Mouse (Mus musculus) megakaryocyte-erythroid progenitor cell, adult 5-6 weeks (primary cell): ENCODE data around the gene Copz2. TPM values are rescaled to one million over a fixed set of nuclear protein-coding genes. Genes with fewer than 3 reads are reported as not detected.

Source experiments
- ATAC-seq: replicated peaks from 2 replicates; pipeline ENCODE4 v1.8.0; 2016; ENCODE audit warnings: mild to moderate bottlenecking, inconsistent platforms; ENCODE audit not compliant: severe bottlenecking, poor library complexity, low FRiP score, low TSS enrichment
- total RNA-seq, 2 experiments: library from RNA; stranded (forward) in 1 of 2; stranded (reverse) in 1 of 2; fragments of 200-1000, 215-1000 nt in 1 of 2; fragments of >200 nt in 1 of 2; fragmentation: Nextera tagmentation in 1 of 2; gene quantifications; 2 replicates each; pipeline ENCODE4 v1.2.3; 2014 to 2017

The Copz2 gene
- total RNA-seq, 2 experiments from 2014 or later: 3.2 TPM; not detected in 1

DNA sequence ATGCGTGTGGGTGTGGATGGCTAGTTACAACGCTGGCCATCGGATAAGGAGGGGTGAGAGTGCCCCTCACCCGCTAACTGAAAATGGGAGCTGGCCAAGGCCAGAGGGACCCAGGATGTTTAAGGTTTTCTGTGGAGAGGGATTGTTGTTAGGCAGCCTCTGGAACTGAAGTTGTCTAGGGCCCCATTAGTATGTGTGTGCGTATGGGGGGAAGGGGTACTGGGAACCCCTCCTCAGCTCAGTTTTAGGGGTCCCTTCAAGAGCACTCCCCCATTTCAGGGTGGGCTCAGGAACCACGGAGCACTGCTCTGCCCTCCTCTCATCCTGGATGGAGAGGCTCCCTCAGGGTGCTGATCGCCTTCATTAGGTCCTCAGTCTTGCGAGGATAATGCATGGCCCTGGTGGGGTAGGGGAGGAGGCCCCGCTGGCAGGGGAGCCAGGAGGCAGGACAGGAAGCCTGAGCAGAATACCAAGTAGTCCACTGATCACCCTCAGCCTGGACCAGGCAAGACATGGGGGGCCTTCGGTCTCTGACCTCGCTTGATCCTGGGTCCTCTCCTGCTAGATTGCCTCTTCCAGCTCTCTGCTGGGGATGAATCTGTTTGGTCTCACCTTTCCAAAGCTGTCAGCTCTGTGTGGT is 43.7 kb downstream of the Copz2 start:
- 0 out of 2 replicates have a peak, but pooled peaks have one; percentile 22 for ATAC-seq

DNA sequence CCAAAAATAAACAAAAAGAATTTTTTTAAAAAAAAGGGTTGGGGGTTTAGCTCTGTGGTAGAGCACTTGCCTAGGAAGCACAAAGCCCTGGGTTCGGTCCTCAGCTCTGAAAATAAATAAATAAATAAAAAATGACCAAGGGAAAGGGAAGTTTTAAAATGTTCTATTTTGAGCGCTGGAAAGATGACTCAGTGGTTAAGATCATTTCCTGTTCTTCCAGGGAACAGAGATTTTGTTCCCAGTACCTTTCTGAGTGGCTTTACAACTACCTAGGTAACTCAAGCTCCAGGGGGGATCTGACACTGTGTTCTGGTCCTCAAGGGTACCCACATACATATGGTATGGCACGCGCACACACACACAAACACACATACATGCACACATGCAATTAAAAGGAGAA is 46.2 kb downstream of the Copz2 start:
- ATAC-seq: no peak

DNA sequence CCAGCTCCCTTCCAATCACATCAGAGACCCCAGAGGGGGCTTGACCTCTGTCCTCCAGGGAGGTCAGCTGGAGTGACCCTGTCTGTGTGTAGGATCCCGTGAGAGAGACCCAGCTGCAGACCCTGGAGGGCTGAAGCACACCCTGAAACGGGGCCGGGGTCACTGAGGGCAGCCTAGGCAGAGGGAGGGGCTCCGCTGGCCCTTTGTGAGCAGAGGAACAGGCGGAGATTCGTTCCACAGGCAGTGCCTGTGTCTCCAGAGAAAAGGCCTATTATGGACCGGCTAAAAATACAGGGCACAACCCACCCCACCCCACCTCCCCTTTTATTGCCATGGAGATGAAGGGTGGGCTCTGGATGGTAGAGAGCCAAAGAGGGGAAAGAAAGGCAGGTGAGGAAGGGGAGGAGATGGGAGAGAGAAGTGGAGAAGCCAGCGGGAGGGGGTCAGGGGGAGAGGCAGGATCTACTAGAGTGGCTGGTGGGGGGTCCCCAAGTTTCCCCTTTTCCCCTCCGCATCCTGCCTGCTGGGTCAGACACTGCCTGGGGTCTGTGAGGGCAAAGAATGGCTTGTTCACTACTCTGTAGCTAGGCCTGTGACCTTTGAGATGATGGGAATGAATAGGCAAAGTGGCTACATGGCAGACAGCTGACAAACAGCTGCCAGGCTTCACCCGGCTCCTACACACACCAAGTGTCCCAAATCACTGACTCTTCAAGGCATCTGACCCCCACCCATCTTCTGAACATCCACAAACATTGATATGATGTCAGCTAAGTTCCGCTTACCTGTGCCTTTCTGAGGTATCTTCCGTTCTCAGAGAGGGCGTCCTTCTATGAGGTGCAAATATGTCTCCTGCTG is 50.0 kb downstream of the Copz2 start:
- ATAC-seq: no peak

DNA sequence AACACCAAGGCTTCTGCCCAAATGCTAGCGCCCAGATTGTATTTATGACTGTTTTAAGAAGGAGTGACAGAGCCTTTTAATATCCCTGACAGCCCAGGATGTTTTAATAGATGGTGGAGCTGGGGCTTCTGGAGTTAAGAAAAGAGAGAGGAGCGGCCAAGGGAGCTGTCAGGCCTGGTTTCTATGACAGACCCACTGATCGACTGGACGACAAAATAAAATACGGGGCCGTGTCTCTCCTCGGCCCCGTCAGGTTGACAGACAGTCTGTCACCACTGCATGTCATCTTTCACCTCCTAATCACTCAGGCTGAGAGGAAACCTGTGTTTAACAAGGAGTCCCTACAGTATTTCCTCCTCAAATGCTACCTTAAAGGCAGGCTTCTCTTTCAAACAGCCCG is 51.7 kb downstream of the Copz2 start:
- no peak for ATAC-seq

DNA sequence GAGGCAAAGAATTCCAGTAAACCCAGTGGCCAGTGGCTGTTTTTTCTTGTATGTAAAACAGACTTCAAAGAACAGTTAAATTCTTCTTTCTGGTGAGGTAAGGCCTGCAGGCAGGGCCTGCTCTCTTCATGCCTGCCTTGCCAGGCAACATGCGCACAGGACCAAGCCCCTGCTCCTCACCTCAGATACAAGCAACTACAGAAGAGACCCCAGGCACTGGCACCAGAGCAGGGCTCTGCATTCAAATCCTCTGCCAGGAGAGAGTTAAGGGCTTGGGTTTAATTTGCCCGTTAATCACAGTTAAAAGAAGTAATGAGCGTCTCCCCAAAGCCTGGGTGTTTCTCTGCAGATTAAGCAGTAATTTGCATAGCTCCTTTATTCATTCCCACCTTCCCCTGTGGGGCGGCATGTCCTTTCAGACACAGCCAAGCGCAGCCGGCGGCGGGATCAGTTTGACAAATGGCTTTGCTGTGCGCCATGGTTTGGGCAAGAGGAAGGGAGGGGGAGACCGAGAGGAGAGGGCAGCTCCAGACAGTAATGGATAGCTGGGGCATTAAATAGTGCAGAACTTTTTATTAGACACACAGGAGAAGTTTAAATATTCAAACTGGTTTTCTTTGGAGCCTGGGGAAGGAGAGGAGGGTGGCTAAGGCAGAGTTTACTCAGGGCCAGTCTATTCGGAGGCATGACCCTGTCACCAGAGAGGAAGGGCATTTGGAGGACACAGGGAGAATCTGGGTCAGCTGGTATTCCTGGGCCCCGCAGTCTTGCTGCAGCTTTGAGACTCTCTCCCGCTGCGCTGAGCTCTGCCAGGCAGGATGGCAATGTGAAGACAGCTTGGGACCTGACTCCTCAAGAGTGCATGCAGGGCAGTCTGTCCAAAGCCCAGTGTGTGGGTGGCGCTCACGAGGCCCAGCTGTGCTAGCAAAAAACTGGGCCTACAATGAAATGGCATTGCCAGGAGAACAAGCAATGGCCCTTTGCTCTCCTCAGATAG is 53.3 kb downstream of the Copz2 start:
- ATAC-seq: no peak

DNA sequence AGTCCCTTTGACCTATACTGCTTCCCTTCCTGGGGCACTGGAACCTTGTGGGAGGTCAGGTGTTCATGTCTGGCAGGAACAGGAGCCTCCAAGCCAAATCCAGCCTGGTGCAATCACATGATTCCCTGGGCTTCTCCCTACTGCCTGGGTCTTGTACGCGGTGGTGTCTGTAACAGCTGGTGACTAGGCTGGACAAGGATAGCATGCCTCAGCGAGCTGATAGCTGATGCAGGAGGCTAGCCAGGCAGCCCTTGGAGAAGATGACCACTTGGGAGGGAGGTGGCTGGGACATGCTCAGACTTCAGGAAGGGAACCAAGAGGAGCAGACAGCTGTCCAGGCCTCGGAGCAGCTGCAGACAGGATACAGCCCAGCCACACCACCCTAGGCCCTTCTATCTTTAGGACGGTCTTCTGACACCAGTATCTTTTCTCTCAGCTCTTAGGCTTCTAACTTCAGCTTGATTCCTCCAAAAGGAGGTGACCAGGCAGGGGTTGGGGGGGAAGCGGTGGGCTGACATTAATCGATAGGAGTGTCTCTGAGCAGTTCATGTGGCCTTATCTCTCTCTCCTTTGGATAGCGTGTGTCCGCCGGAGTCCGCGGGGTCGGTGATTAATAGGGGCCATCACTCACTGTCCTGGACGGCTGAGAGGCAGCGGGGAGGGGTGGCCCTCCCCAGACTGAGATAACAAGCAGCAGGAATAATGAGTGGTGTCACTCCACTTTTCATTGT is 56.9 kb downstream of the Copz2 start:
- no peak for ATAC-seq

DNA sequence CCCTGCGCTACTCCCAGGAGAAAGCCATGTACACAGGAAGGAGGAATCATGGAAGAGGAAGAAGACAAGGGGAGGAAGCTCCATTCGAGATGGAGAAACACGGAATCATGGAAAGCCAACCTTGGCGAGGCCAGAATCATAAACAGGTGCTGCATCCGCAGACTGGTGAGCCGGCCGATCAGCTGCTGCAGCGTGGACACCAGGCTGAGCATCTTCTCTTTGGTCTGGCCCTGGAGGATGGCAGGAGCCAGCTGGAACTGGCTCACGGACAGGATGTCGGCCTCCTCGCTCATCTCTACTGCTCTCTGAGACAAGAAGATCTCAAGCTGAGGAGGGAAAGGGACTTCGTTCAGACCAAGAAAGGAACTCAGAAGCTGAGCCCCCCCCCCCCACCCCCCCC is 58.9 kb downstream of the Copz2 start:
- no peak for ATAC-seq

DNA sequence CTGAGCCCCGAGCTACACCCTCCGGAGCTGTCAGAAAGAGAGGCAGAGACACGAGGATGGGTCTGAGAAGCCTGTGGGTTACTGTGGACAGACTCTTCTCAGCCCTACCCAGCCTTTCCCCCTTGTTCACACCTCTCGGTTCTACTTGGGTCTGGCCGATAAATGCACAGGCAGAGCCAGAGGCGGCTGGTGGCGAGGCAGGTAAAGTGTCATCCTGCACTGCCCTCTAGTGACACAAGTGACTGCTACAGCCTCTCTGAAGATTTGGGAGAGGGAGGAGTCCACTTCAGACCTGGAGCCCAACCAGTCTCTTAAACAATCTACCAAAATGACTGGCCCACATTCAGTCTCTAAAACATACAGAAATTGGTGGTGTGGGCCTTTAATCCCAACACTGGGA is 60.3 kb downstream of the Copz2 start:
- peak; percentile 88 for ATAC-seq

Other genes starting within 250 kb of the Copz2 start
- gene Snx11, start 72.3 kb upstream of the Copz2 start, total RNA-seq (2014; fragmentation: Nextera tagmentation): 13.4 and 26.0 TPM in 2 replicates
- 7.4 and 9.7 TPM in 2 replicates for gene Snx11, start 72.3 kb upstream of the Copz2 start, total RNA-seq (2017)
- gene Cbx1, start 60.7 kb upstream of the Copz2 start, total RNA-seq (2014; fragmentation: Nextera tagmentation): 91.7 and 97.1 TPM in 2 replicates
- 120 and 130 TPM in 2 replicates for gene Cbx1, start 60.7 kb upstream of the Copz2 start, total RNA-seq (2017)
- gene Nfe2l1, start 19.9 kb upstream of the Copz2 start, total RNA-seq (2014; fragmentation: Nextera tagmentation): 22.2 and 53.3 TPM in 2 replicates
- gene Nfe2l1, start 19.9 kb upstream of the Copz2 start, total RNA-seq (2017): 27.3 and 47.5 TPM in 2 replicates
- gene Cdk5rap3, start 66.6 kb downstream of the Copz2 start, total RNA-seq (2014; fragmentation: Nextera tagmentation): 31.9 and 56.8 TPM in 2 replicates
- gene Cdk5rap3, start 66.6 kb downstream of the Copz2 start, total RNA-seq (2017): 18.3 and 54.6 TPM in 2 replicates
- gene Prr15l, start 78.2 kb downstream of the Copz2 start, total RNA-seq (2014; fragmentation: Nextera tagmentation): not detected in 2 replicates
- not detected in 2 replicates for gene Prr15l, start 78.2 kb downstream of the Copz2 start, total RNA-seq (2017)
- gene Pnpo, start 94.1 kb downstream of the Copz2 start, total RNA-seq (2014; fragmentation: Nextera tagmentation): 13.7 and 18.5 TPM in 2 replicates
- 25.9 and 29.0 TPM in 2 replicates for gene Pnpo, start 94.1 kb downstream of the Copz2 start, total RNA-seq (2017)
- gene Sp2, start 133.1 kb downstream of the Copz2 start, total RNA-seq (2014; fragmentation: Nextera tagmentation): 15.5 and 16.1 TPM in 2 replicates
- 2.4 and 4.8 TPM in 2 replicates for gene Sp2, start 133.1 kb downstream of the Copz2 start, total RNA-seq (2017)
- 0.28 TPM in 1 of 2 replicates, not detected in the other for gene Sp6, start 163.5 kb downstream of the Copz2 start, total RNA-seq (2014; fragmentation: Nextera tagmentation)
- gene Sp6, start 163.5 kb downstream of the Copz2 start, total RNA-seq (2017): 0.38 TPM in 1 of 2 replicates, not detected in the other
- 12.4 and 17.7 TPM in 2 replicates for gene Scrn2, start 180.1 kb downstream of the Copz2 start, total RNA-seq (2014; fragmentation: Nextera tagmentation)
- gene Scrn2, start 180.1 kb downstream of the Copz2 start, total RNA-seq (2017): 26.1 and 32.6 TPM in 2 replicates
- 1.7 TPM in 1 of 2 replicates, not detected in the other for gene Lrrc46, start 191.5 kb downstream of the Copz2 start, total RNA-seq (2014; fragmentation: Nextera tagmentation)
- gene Lrrc46, start 191.5 kb downstream of the Copz2 start, total RNA-seq (2017): 0.11 TPM in 1 of 2 replicates, not detected in the other
- 38.6 and 49.6 TPM in 2 replicates for gene Mrpl10, start 191.7 kb downstream of the Copz2 start, total RNA-seq (2014; fragmentation: Nextera tagmentation)
- gene Mrpl10, start 191.7 kb downstream of the Copz2 start, total RNA-seq (2017): 23.6 and 24.8 TPM in 2 replicates
- gene Osbpl7, start 200.8 kb downstream of the Copz2 start, total RNA-seq (2014; fragmentation: Nextera tagmentation): 14.2 and 15.0 TPM in 2 replicates
- gene Osbpl7, start 200.8 kb downstream of the Copz2 start, total RNA-seq (2017): 23.5 and 25.3 TPM in 2 replicates